Mouse (Mus musculus) hematopoietic stem cell, adult 5-6 weeks (primary cell): ENCODE measurements around the gene Prkca. TPM values are rescaled to one million over a fixed set of nuclear protein-coding genes. Genes with fewer than 3 reads are reported as not detected.

Source experiments
- ATAC-seq, 2 experiments: fragments of 125-278 bp in 1 of 2; replicated peaks in 1 of 2; 2 replicates each; pipeline ENCODE4 v1.8.0; 2016 to 2017; ENCODE audit warnings: inconsistent platforms in 2 of 2, mild to moderate bottlenecking in 2 of 2, moderate number of reproducible peaks in 2 of 2, low read depth in 1 of 2, moderate TSS enrichment in 1 of 2; ENCODE audit not compliant: low FRiP score in 2 of 2, poor library complexity in 2 of 2, severe bottlenecking in 2 of 2, insufficient read depth in 1 of 2, low TSS enrichment in 1 of 2
- total RNA-seq: library from RNA; stranded (forward); fragments of 172-1452, 232-1000 nt; gene quantifications from 2 replicates; pipeline ENCODE4 v1.2.3, GENCODE M21; 2017

Gene Prkca
- total RNA-seq, 1 experiment from 2014 or later = 13.7 TPM

DNA sequence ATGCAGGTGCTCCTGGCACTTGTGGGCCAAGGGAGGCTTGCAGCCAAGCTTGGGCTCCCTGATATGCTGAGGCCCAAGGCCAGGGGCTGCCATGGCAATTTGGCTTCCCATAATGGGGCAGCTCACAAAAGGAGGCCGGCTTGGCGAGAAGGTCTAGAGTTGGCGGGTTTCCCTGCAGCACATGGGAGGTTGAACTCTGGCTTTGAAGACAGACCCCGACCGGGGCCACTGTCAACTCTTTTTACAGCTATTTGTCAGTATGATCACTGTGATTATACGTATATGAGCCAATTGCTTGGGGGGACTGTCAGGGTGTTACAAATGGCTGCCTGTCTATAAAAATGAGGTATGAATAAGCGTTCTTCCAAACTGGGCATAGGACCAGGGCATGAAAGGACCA is 378.3 kb downstream of the Prkca start:
- no peak for ATAC-seq

DNA sequence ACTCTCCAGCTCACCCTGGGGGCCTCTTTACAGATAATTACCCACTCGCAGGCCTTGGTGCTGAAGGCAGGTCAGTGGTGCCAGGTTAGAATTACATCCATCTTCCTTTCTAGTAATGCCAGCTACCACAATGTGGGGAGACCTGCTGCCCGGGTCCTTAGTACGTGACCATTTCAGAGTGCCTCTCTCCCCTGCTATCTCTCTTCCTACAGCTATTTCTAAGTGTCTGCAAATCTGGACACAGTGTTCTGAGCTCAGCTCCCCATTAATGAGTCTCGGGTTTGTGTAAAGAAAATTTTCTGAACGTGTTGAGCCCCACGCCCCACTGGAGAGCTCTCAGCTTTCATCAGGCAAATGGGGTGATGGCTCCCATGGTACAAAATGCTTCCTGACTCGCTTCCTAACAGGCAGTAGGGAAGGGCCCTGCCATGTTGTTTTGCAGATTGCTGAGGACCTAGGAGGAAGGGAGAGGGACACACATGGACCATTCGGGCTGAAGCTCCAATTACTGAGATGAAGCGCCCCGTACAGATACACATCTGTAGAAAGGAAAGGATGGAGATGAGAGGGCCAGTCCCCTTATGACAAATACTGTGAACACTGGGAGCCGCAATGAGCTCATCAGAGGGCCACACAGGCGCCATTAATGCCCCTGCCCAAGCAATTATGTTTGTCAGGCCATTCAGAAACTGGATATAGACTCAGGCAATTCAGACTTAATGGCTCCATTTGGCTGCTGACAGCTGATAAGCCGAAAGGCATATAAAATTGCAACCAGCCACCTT is 386.0 kb downstream of the Prkca start:
- no peak for ATAC-seq

DNA sequence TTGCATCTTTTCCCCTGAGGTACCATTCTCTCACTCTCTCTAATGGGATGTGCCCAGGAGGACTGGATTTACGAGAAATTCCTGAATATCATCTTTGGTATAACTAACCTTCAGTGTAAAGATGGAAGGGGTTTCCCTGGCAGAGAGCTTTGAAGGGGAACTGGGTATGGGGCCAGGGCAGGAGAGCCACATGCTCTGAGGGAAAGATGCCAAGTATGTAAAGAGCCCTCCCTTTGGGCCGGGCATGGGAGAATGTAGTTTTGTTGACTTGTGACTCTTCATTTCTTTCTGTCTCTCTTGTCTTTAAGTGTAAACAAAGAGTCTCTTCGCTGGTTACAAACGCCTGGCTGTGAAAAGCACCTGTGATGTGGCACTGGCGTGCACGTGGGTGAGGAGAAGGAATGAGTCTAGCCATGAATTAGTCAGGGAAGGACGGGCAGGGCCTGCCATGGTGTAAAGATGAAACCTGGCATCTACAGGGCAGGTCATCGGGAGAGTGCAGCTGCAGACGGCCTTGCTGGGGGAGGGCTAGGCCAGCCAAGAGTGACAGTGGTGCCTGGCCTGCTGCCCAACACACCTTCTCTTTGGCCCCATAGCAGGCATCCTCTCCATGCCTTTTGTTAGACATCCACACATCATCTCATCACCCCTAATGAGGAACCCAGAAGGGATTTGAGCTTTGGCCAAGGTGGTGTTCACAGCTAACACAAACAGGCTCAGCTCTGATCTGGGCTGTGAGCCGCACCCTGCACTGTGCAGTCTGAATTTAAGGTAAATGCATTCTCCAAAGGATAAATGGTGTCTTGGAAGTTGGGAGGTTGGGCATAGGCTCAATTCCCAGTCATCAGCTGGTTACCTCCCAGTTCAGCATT is 388.3 kb downstream of the Prkca start:
- ATAC-seq = no peak

- no peak for ATAC-seq
Measured at GRCm38 (mm10) chr11:107951431-107951830, 392.3 kb downstream of the Prkca start.

- no peak for ATAC-seq
Measured at GRCm38 (mm10) chr11:107950658-107951057, 393.1 kb downstream of the Prkca start.

GRCm38 (mm10) chr11:107950211-107950610 is 393.5 kb downstream of the Prkca start:
- no peak for ATAC-seq

GRCm38 (mm10) chr11:107947951-107948350 is 395.8 kb downstream of the Prkca start:
- no peak for ATAC-seq

- no peak for ATAC-seq
Measured at GRCm38 (mm10) chr11:107946823-107947222, 396.9 kb downstream of the Prkca start.

- no peak for ATAC-seq
Measured at GRCm38 (mm10) chr11:107936929-107937328, 406.8 kb downstream of the Prkca start.

DNA sequence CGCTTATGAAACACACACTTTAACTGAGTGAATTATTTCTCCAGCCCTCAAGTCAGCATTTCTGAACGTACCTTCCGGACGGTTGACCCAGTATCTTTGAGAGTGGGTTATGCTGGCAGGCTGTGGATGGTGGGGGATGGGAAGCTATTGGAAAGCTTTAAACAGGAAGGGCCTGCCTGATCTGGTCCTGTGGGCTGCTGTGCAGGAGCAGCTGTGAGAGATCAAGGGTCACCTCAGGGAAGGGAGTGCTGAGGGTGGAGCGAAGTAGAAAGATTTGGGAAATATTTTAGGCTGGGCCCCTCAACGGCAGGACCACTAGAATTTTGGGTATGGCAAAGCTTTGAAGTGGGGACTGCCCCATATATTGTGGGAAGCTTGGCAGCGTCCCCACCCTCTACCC is 412.0 kb downstream of the Prkca start:
- no peak for ATAC-seq

DNA sequence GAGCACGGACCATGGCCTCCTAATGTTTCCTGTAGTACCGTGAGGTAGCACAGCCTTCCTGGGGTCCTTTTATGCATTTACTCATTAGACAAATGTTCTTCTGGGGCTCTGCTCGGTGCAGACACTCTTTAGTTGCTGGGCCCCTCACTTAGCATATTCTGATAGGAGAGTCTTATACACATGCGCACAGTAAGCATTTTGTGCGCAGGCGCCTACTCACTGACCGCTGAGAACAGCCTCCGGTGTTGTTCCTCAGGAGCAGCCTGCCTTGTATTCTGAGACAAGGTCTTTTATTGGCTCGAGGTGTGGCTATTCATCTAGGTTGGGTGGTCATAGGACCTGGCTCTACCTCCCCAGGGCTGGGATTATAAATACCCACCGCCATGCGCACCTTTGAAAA is 412.4 kb downstream of the Prkca start:
- no peak for ATAC-seq

- no peak for ATAC-seq
Measured at GRCm38 (mm10) chr11:107929712-107930111, 414.0 kb downstream of the Prkca start.

- ATAC-seq = peak in 1 of 2 experiments; percentile 65; a peak in 1 of 4 replicates
Measured at GRCm38 (mm10) chr11:107919852-107920508, 423.7 kb downstream of the Prkca start.

GRCm38 (mm10) chr11:107917721-107918235 is 425.9 kb downstream of the Prkca start:
- no peak for ATAC-seq

GRCm38 (mm10) chr11:107914634-107915226 is 429.0 kb downstream of the Prkca start, which contains the start of gene Cacng5:
Gene Cacng5, minus strand, starts transcription at chr11:107915055.
- 0 out of 4 replicates have a peak, but pooled peaks of 1 of the 2 experiments have one; percentile 22 for ATAC-seq

DNA sequence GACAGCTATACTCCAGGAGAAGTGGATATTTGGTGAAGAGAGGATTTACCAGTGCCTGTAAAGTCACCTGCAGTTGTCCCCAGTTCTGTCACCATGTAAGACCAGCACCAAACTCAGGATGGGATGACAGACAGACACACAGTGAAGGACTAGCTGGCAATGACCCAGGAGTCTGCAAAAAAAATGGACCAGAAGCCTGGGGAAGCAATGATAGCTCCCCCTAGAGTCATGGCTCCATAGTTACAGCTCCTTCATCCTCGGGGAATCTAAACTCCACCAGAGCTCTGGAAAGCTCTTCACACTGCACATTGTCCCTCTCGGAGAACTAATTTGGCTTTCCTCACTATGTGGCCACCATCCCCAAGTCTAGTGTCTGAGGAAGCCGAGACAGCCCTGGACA is 430.4 kb downstream of the Prkca start:
- ATAC-seq = no peak

GRCm38 (mm10) chr11:107905364-107905763 is 438.4 kb downstream of the Prkca start:
- no peak for ATAC-seq
